Comparison of ENCODE assay signal across 33 mouse cellular contexts in genomic region chr7:128220936-128221335, GRCm38 (mm10). TPM values are rescaled to one million over a fixed set of nuclear protein-coding genes. Genes with fewer than 3 reads are reported as not detected.
A peak's percentile ranks its signal among the peaks of the same experiment; 100 is the strongest.
DNase-seq lines count a peak whose midpoint lies in the region; ATAC-seq and TF ChIP-seq lines count a peak whose summit lies in the region.
"Had no signal": no experiment of that assay in that cellular context is flagged by ENCODE, and none has a peak within 500 bp of the region (broad histone marks: within the 10 kb centered on the region; RNA-seq: fewer than 3 reads in every experiment).

No protein-coding gene starts in this region.

- no peak overlapping the region for H3K4me3 ChIP-seq in heart, adult 2 months
- H3K4me3 ChIP-seq in midbrain, embryonic 10.5 days: no peak overlapping the region
- H3K4me3 ChIP-seq in midbrain, postnatal 0 days (ENCODE audit: low read depth, low read length): no peak overlapping the region
- H3K4me3 ChIP-seq: embryonic facial prominence, embryonic 12.5 days; heart, embryonic 12.5 days; hindbrain, embryonic 13.5 days; midbrain, embryonic 15.5 days had no signal

- H3K27ac ChIP-seq in heart, adult 2 months: no peak overlapping the region
- no peak overlapping the region for H3K27ac ChIP-seq in midbrain, embryonic 10.5 days (replicated peaks)
- no peak overlapping the region for H3K27ac ChIP-seq in midbrain, postnatal 0 days (ENCODE audit: low read depth, low read length)
- H3K27ac ChIP-seq: embryonic facial prominence, embryonic 12.5 days; hindbrain, embryonic 13.5 days; kidney, postnatal 0 days; liver, embryonic 14.5 days; midbrain, embryonic 15.5 days had no signal

- TF ChIP-seq CTCF in heart, adult 2 months (IDR thresholded peaks at IDR 0.05): no peak
- TF ChIP-seq CTCF in midbrain, postnatal 0 days (IDR thresholded peaks at IDR 0.05): no peak

- intact Hi-C loops in heart, adult 2 months (cut with DNase I): no loop called here
- intact Hi-C loops in gastrocnemius, postnatal 14 days (cut with DNase I; ENCODE audit: low total_unique reads): no loop called here

- H3K4me1 ChIP-seq in heart, adult 2 months (ENCODE audit: control insufficient read depth, insufficient read depth, low read length): no peaks in the 10 kb centered on the region
- no peaks in the 10 kb centered on the region for H3K4me1 ChIP-seq in midbrain, embryonic 10.5 days
- no peaks in the 10 kb centered on the region for H3K4me1 ChIP-seq in midbrain, postnatal 0 days (ENCODE audit: insufficient read depth, low read length)
- H3K4me1 ChIP-seq: embryonic facial prominence, embryonic 12.5 days; heart, embryonic 12.5 days; hindbrain, embryonic 13.5 days; midbrain, embryonic 15.5 days had no signal

- TF ChIP-seq POLR2A in heart, adult 2 months (IDR thresholded peaks at IDR 0.05; ENCODE audit: insufficient read depth, low read depth, low read length): no peak

- no peaks in the 10 kb centered on the region for H3K36me3 ChIP-seq in heart, adult 2 months (ENCODE audit: control insufficient read depth, insufficient read depth, low read length)
- H3K36me3 ChIP-seq in midbrain, embryonic 10.5 days: no peaks in the 10 kb centered on the region
- no peaks in the 10 kb centered on the region for H3K36me3 ChIP-seq in midbrain, postnatal 0 days (ENCODE audit: insufficient read depth, low read length)
- H3K36me3 ChIP-seq: embryonic facial prominence, embryonic 12.5 days; heart, embryonic 12.5 days; hindbrain, embryonic 13.5 days; midbrain, embryonic 15.5 days had no signal

- DNase-seq in heart, adult 11 months: peak; percentile 92
- DNase-seq in heart, adult 2 months: no peak
- DNase-seq in layer of hippocampus, adult 11-12 months (ENCODE audit: low spot score): peak; percentile 34
- DNase-seq in layer of hippocampus, postnatal 36 days: no peak
- peak; percentile 1 for DNase-seq in midbrain, embryonic 10.5 days (ENCODE audit: low spot score)
- DNase-seq in midbrain, postnatal 0 days (ENCODE audit: low spot score): no peak
- DNase-seq in gastrocnemius, postnatal 14 days: no peak
- DNase-seq: adrenal gland, postnatal 10 days; cerebellum, adult 11-12 months; cerebellum, adult 9-11 months; embryo, embryonic 11 days; gastrocnemius, postnatal 25 days; heart, adult 18-20 months; heart, postnatal 4 days; kidney, adult 18-20 months; left cerebral cortex, postnatal 4 days; liver; lung, adult 2 months; lung, postnatal 10 days; spleen, adult 18-20 months; thymus, adult 18-20 months; thymus, postnatal 36 days had no signal

- no peaks in the 10 kb centered on the region for H3K9me3 ChIP-seq in midbrain, embryonic 10.5 days (replicated peaks)
- no peaks in the 10 kb centered on the region for H3K9me3 ChIP-seq in midbrain, postnatal 0 days (ENCODE audit: low read length)
- H3K9me3 ChIP-seq: embryonic facial prominence, embryonic 12.5 days; heart, embryonic 12.5 days; hindbrain, embryonic 13.5 days; midbrain, embryonic 15.5 days had no signal

- no peak for ATAC-seq in midbrain, postnatal 0 days (ENCODE audit: low FRiP score)
- ATAC-seq: forebrain, embryonic 16.5 days; midbrain, embryonic 15.5 days; Patski had no signal

- no peak overlapping the region for H3K4me2 ChIP-seq in midbrain, postnatal 0 days (ENCODE audit: low read depth, low read length, poor library complexity, severe bottlenecking)
- H3K4me2 ChIP-seq: embryonic facial prominence, embryonic 12.5 days; heart, embryonic 12.5 days; hindbrain, embryonic 13.5 days; midbrain, embryonic 15.5 days had no signal

- H3K79me2 ChIP-seq in heart, adult 2 months (replicated peaks; ENCODE audit: control insufficient read depth, insufficient read depth, low read length): no peaks in the 10 kb centered on the region

- WGBS in heart, adult 2 months: 91% methylated on average over 3 of the region's 3 CpGs
- WGBS in midbrain, embryonic 10.5 days: 86% methylated on average over 3 of the region's 3 CpGs
- 82% methylated on average over 3 of the region's 3 CpGs for WGBS in midbrain, postnatal 0 days

- TF ChIP-seq EP300 in heart, adult 2 months (IDR thresholded peaks at IDR 0.05; ENCODE audit: insufficient read depth, low read depth, low read length): no peak

- no peak overlapping the region for H3K9ac ChIP-seq in heart, adult 2 months (ENCODE audit: low read depth, low read length)
- H3K9ac ChIP-seq in midbrain, postnatal 0 days (replicated peaks; ENCODE audit: low read length, poor library complexity, severe bottlenecking): no peak overlapping the region
- H3K9ac ChIP-seq: embryonic facial prominence, embryonic 12.5 days; heart, embryonic 12.5 days; hindbrain, embryonic 13.5 days; liver, embryonic 14.5 days; midbrain, embryonic 15.5 days had no signal

- H3K27me3 ChIP-seq in heart, adult 2 months (ENCODE audit: control insufficient read depth, insufficient read depth, low read length): no peaks in the 10 kb centered on the region
- no peaks in the 10 kb centered on the region for H3K27me3 ChIP-seq in midbrain, embryonic 10.5 days (ENCODE audit: low read depth, poor library complexity, severe bottlenecking)
- H3K27me3 ChIP-seq in midbrain, postnatal 0 days (ENCODE audit: insufficient read depth, low read length): no peaks in the 10 kb centered on the region
- H3K27me3 ChIP-seq: embryonic facial prominence, embryonic 12.5 days; heart, embryonic 12.5 days; hindbrain, embryonic 13.5 days; midbrain, embryonic 15.5 days had no signal

RNA-seq across cellular contexts. Expression of gene Cox6a2, which starts 14.7 kb away (rescaled TPM):
- 1,000 to 10,000 TPM; 2,428 to 3,099 TPM for total RNA-seq in heart, adult 2 months (2021)
- 4,809 and 7,642 TPM in 2 replicates for polyA plus RNA-seq in heart, adult 2 months (2012; rRNA removed)
- total RNA-seq in layer of hippocampus, postnatal 36 days (2021): 1 to 10 TPM; 3.4 to 3.6 TPM
- not detected in 2 replicates for polyA plus RNA-seq in midbrain, embryonic 10.5 days (2016; fragmentation: Nextera tagmentation; extraction: Ambion mirVana)
- total RNA-seq in midbrain, postnatal 0 days (2014; rRNA removed): not detected in 2 replicates
- 3.3 and 3.8 TPM in 2 replicates for polyA plus RNA-seq in midbrain, postnatal 0 days (2015; fragmentation: Nextera tagmentation; extraction: Ambion mirVana)
- 1,000 to 10,000 TPM; 1,122 to 1,196 TPM for total RNA-seq in gastrocnemius, postnatal 14 days (2021)
- total RNA-seq: neutrophil, adult 5-6 weeks had no signal
- polyA plus RNA-seq: forebrain, embryonic 16.5 days; kidney, postnatal 0 days; midbrain, embryonic 15.5 days had no signal

RNA-seq across cellular contexts. Expression of gene Armc5, which starts 16.2 kb away (rescaled TPM):
- total RNA-seq in heart, adult 2 months (2021): 1 to 10 TPM; 6.8 to 7.1 TPM
- polyA plus RNA-seq in heart, adult 2 months (2012; rRNA removed): 11.2 and 12.3 TPM in 2 replicates
- total RNA-seq in layer of hippocampus, postnatal 36 days (2021): 10 to 100 TPM; 11.2 to 12.2 TPM
- polyA plus RNA-seq in midbrain, embryonic 10.5 days (2016; fragmentation: Nextera tagmentation; extraction: Ambion mirVana): 15.4 and 16.7 TPM in 2 replicates
- total RNA-seq in midbrain, postnatal 0 days (2014; rRNA removed): 15.0 and 19.9 TPM in 2 replicates
- 15.2 and 15.9 TPM in 2 replicates for polyA plus RNA-seq in midbrain, postnatal 0 days (2015; fragmentation: Nextera tagmentation; extraction: Ambion mirVana)
- 1 to 10 TPM; 8.3 to 9.8 TPM for total RNA-seq in gastrocnemius, postnatal 14 days (2021)

RNA-seq across cellular contexts. Expression of gene 9130023H24Rik, which starts 16.9 kb away (rescaled TPM):
- total RNA-seq in heart, adult 2 months (2021): 1 to 10 TPM; 3.2 to 3.6 TPM
- polyA plus RNA-seq in heart, adult 2 months (2012; rRNA removed): 1.7 and 2.2 TPM in 2 replicates
- total RNA-seq in layer of hippocampus, postnatal 36 days (2021): 1 to 10 TPM; 3.3 to 3.6 TPM
- 10.3 and 11.7 TPM in 2 replicates for polyA plus RNA-seq in midbrain, embryonic 10.5 days (2016; fragmentation: Nextera tagmentation; extraction: Ambion mirVana)
- 3.6 and 6.3 TPM in 2 replicates for total RNA-seq in midbrain, postnatal 0 days (2014; rRNA removed)
- 4.2 and 4.4 TPM in 2 replicates for polyA plus RNA-seq in midbrain, postnatal 0 days (2015; fragmentation: Nextera tagmentation; extraction: Ambion mirVana)
- total RNA-seq in gastrocnemius, postnatal 14 days (2021): 1 to 10 TPM; 2.6 to 3.5 TPM

RNA-seq across cellular contexts. Expression of gene Tgfb1i1, which starts 25.7 kb away (rescaled TPM):
- 10 to 100 TPM; 14.3 to 20.1 TPM for total RNA-seq in heart, adult 2 months (2021)
- polyA plus RNA-seq in heart, adult 2 months (2012; rRNA removed): 26.2 and 28.2 TPM in 2 replicates
- 10 to 100 TPM; 10.9 to 13.7 TPM for total RNA-seq in layer of hippocampus, postnatal 36 days (2021)
- 40.9 and 45.3 TPM in 2 replicates for polyA plus RNA-seq in midbrain, embryonic 10.5 days (2016; fragmentation: Nextera tagmentation; extraction: Ambion mirVana)
- 14.4 and 20.2 TPM in 2 replicates for total RNA-seq in midbrain, postnatal 0 days (2014; rRNA removed)
- polyA plus RNA-seq in midbrain, postnatal 0 days (2015; fragmentation: Nextera tagmentation; extraction: Ambion mirVana): 18.2 and 23.0 TPM in 2 replicates
- 10 to 100 TPM; 19.5 to 20.8 TPM for total RNA-seq in gastrocnemius, postnatal 14 days (2021)
- total RNA-seq: MEL had no signal

RNA-seq across cellular contexts. Expression of gene Slc5a2, which starts 44.5 kb away (rescaled TPM):
- not detected for total RNA-seq in heart, adult 2 months (2021)
- 0.37 TPM in 1 of 2 replicates, not detected in the other for polyA plus RNA-seq in heart, adult 2 months (2012; rRNA removed)
- total RNA-seq in layer of hippocampus, postnatal 36 days (2021): not detected
- 0.28 and 0.50 TPM in 2 replicates for polyA plus RNA-seq in midbrain, embryonic 10.5 days (2016; fragmentation: Nextera tagmentation; extraction: Ambion mirVana)
- not detected in 2 replicates for total RNA-seq in midbrain, postnatal 0 days (2014; rRNA removed)
- 0.36 TPM in 1 of 2 replicates, not detected in the other for polyA plus RNA-seq in midbrain, postnatal 0 days (2015; fragmentation: Nextera tagmentation; extraction: Ambion mirVana)
- total RNA-seq in gastrocnemius, postnatal 14 days (2021): not detected
- total RNA-seq: gastrocnemius, postnatal 25 days; heart, adult 18-20 months; heart, postnatal 4 days; layer of hippocampus, postnatal 10 days; left cerebral cortex, postnatal 4 days; neutrophil, adult 5-6 weeks had no signal
- polyA plus RNA-seq: forebrain, embryonic 16.5 days; hindbrain, embryonic 13.5 days had no signal

Comparison
In these comparisons a context has a peak if more than half of its experiments do, and no peak if none do; other contexts are left out.
1. DNase-seq: peak in heart, adult 11 months (single experiment), layer of hippocampus, adult 11-12 months (single experiment) and midbrain, embryonic 10.5 days (single experiment); none in heart, adult 2 months (0 of 2), layer of hippocampus, postnatal 36 days (0 of 2), midbrain, postnatal 0 days (single experiment) and gastrocnemius, postnatal 14 days (single experiment).
2. RNA of gene Cox6a2, which starts 14.7 kb away (total RNA-seq): 2,428 to 3,099 TPM in heart, adult 2 months and 1,122 to 1,196 TPM in gastrocnemius, postnatal 14 days; 3.4 to 3.6 TPM in layer of hippocampus, postnatal 36 days and not detected in midbrain, postnatal 0 days; every median in the first group is over 100 times any median in the second.